Mouse (Mus musculus): Measurements from ENCODE around the gene Kntc1.

DNA sequence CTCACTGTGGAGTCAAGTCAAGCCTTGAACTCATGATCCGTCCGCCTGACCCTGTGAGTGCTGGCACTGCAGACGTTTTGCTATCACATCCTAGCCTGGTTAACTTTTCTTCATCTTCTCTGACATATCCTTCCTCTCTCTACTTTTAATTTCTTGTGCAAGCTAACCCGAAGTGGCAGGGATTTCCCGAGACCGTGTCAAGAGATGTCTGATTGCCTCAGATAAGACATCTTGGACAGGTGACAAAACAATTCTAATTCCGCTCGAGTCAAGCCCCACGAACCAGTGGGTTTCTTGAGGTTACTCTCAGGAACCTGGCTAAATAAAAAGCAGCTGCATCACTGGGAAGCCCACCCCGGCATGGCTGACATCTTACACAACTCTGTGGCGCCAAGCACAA lies 109.3 kb downstream of the Kntc1 start:
- TF ChIP-seq CTCF (IDR thresholded peaks at IDR 0.05; ENCODE audit: low read depth, low read length) (no peak), POLR2A (IDR thresholded peaks at IDR 0.05; ENCODE audit: extremely low read depth, insufficient read depth, low read length) (no peak)

Measured in liver, adult 2 months (tissue).